Mouse (Mus musculus) ES-E14 (cell line): ENCODE data around the gene Pnma1.

Source experiments
- CHD2 ChIP-seq: IDR thresholded peaks from 2 replicates; pipeline ENCODE4 v1.6.1; 2014; ENCODE audit warnings: mild to moderate bottlenecking, low read depth, low read length, inconsistent platforms
- HCFC1 ChIP-seq: IDR thresholded peaks from 2 replicates; pipeline ENCODE4 v1.6.1; 2012; ENCODE audit warnings: low read length, inconsistent platforms, borderline replicate concordance; ENCODE audit not compliant: insufficient read depth
- MAFK ChIP-seq: IDR thresholded peaks from 2 replicates; pipeline ENCODE4 v1.6.1; 2014; ENCODE audit warnings: mild to moderate bottlenecking, low read depth, low read length, inconsistent platforms; ENCODE audit not compliant: insufficient read depth
- ZC3H11A ChIP-seq: IDR thresholded peaks from 2 replicates; pipeline ENCODE4 v1.6.1; 2012; ENCODE audit warnings: low read depth, mild to moderate bottlenecking, inconsistent platforms, low read length, borderline replicate concordance
- ZNF384 ChIP-seq: IDR thresholded peaks from 2 replicates; pipeline ENCODE4 v1.6.1; 2012; ENCODE audit warnings: low read depth, low read length, inconsistent platforms

DNA sequence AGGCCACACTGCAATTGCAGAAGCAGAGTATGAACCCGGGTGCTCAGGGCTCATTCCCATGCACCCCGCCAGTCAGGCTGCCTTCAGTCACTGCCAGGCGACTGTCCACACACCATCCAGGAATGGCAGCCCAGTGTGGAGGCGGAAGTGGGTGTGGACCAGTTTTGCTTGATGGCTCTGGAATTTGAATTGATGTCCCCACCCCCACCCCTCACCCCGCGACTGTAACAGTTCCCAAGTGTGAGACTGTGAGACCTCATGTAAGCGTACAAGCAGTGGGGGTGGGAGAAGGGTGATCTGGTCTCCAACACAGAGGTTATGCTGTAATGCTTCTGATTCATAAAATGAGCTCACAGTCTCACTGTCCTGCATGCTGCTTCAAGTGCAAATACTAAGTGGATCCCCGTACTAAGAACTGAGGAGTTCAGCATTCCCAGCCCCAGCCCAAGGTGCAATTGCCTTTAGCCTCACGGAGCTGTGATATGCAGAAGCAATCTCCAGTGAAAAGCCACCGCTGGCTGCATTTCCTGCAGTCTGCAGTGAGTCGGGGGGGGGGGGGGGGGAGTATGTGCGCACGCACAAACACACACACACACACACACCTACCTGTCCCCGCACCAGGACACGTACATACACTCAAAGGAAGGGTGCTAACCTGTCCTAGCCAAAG lies 42.0 kb upstream of the Pnma1 start:
- TF ChIP-seq MAFK = no peak
- TF ChIP-seq CHD2 = no peak
- no peak for TF ChIP-seq HCFC1
- no peak for TF ChIP-seq ZNF384
- no peak for TF ChIP-seq ZC3H11A
